Mouse (Mus musculus): ENCODE measurements around the gene Kcnq1. TPM values are rescaled to one million over a fixed set of nuclear protein-coding genes. Genes with fewer than 3 reads are reported as not detected.

The Kcnq1 gene
- polyA plus RNA-seq, 1 experiment from 2014 or later = 17.8 TPM

DNA sequence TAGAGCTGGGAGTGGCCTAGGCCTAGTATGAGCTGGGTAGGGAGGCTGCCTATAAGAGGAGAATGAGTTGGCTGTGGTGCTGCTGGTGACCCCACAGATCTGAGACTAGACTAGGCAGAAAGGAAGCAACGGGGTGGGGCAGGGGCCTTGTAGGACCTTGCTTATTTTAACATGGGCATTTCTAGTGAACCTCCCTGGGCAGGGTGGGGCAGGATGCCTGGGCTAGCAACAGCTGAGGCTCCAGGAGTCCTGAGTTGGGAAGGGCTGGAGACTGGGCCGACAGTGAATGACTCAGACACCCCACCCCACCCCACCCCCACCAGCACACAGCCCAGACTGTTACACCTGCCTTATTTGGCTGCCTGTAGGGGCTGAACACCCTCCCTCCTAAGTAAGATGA lies 43.5 kb upstream of the Kcnq1 start:
- Histone ChIP-seq H3K36me3 (ENCODE audit: control insufficient read depth, insufficient read depth, low read length) (peaks cover 32% of the 10 kb centered on the region), H3K9me3 (ENCODE audit: control insufficient read depth, low read length) (no peaks in the 10 kb centered on the region), H3K27me3 (ENCODE audit: control insufficient read depth, insufficient read depth, low read length) (no peaks in the 10 kb centered on the region), H3K4me3 (ENCODE audit: low read depth, low read length) (no peak overlapping the region), H3K4me2 (replicated peaks; ENCODE audit: low read depth) (no peak overlapping the region), H3K9ac (ENCODE audit: low read length) (no peak overlapping the region), H3K4me1 (replicated peaks; ENCODE audit: control insufficient read depth, insufficient read depth) (peaks cover 13% of the 10 kb centered on the region), H3K27ac (replicated peaks) (0 out of 2 replicates have a peak overlapping the region, but pooled peaks have one; percentile 13)
- peak; percentile 70 for ATAC-seq (ENCODE audit: low FRiP score, low TSS enrichment)
- WGBS = 28% methylated on average over 2 of the region's 2 CpGs
- peak; percentile 56 for DNase-seq (ENCODE audit: low spot score)
- TF ChIP-seq EP300 (optimal IDR thresholded peaks at IDR 0.05) (no peak), CTCF (IDR thresholded peaks at IDR 0.05; ENCODE audit: low read depth) (no peak)

DNA sequence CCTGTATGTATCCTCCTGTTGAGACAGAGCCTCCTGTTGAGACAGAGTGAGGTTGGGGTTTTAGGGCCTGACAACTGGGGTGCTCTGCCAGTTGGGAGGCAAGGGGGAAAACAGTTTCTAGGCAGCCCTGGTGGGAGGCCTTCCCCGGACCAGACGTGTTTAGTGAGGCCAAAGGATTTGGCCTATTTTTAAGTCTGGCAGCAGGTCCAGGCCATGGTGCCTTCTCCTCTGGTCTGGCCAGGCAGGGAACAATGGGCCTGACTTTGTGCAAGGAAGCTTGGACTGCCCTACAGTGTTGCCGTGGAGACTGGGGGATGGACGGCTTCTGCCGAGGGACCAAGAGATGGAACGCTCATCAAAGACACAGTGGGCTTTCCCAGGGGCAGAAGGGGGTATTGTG lies 41.9 kb upstream of the Kcnq1 start:
- no peaks in the 10 kb centered on the region for H3K4me1 ChIP-seq (replicated peaks; ENCODE audit: control insufficient read depth, insufficient read depth)
- H3K4me2 ChIP-seq (replicated peaks; ENCODE audit: low read depth) = no peak overlapping the region
- DNase-seq (ENCODE audit: low spot score) (no peak), ATAC-seq (ENCODE audit: low FRiP score, low TSS enrichment) (no peak)
- WGBS = 78% methylated on average over 6 of the region's 6 CpGs
- no peaks in the 10 kb centered on the region for H3K9me3 ChIP-seq (ENCODE audit: control insufficient read depth, low read length)
- H3K36me3 ChIP-seq (ENCODE audit: control insufficient read depth, insufficient read depth, low read length) = peaks cover 39% of the 10 kb centered on the region
- H3K27me3 ChIP-seq (ENCODE audit: control insufficient read depth, insufficient read depth, low read length) = no peaks in the 10 kb centered on the region
- H3K9ac ChIP-seq (ENCODE audit: low read length) = no peak overlapping the region
- no peak overlapping the region for H3K4me3 ChIP-seq (ENCODE audit: low read depth, low read length)
- no peak overlapping the region for H3K27ac ChIP-seq (replicated peaks)
- no peak for TF ChIP-seq EP300 (optimal IDR thresholded peaks at IDR 0.05)
- TF ChIP-seq CTCF (IDR thresholded peaks at IDR 0.05; ENCODE audit: low read depth) = no peak

DNA sequence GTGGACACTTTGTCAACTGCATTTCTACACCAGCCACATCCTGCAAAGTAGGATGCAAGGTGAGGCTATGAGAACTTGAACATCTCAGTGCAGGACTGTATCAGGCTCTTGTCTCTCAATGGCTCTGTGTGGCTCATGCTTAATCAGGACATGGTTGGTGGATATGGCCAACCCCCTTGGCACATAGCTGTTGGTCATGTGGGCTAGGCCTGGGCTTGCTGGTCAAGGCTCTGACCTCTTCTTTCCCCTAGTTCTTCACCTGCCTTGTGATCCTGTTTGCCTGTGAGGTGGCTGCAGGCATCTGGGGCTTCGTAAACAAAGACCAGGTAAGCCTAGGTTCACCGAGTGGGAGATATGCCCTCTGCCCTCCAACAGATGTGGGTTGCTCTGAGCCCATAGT lies 40.5 kb upstream of the Kcnq1 start:
- ATAC-seq (ENCODE audit: low FRiP score, low TSS enrichment) (no peak), DNase-seq (ENCODE audit: low spot score) (no peak)
- H3K36me3 ChIP-seq (ENCODE audit: control insufficient read depth, insufficient read depth, low read length) = peaks cover 39% of the 10 kb centered on the region
- no peak overlapping the region for H3K4me2 ChIP-seq (replicated peaks; ENCODE audit: low read depth)
- no peak overlapping the region for H3K9ac ChIP-seq (ENCODE audit: low read length)
- TF ChIP-seq CTCF (IDR thresholded peaks at IDR 0.05; ENCODE audit: low read depth) (no peak), EP300 (optimal IDR thresholded peaks at IDR 0.05) (no peak)
- 83% methylated on average over 2 of the region's 2 CpGs for WGBS
- no peak overlapping the region for H3K27ac ChIP-seq (replicated peaks)
- peaks cover 6% of the 10 kb centered on the region; the same call in 1 of the 2 replicates for H3K4me1 ChIP-seq (replicated peaks; ENCODE audit: control insufficient read depth, insufficient read depth)
- no peak overlapping the region for H3K4me3 ChIP-seq (ENCODE audit: low read depth, low read length)
- H3K9me3 ChIP-seq (ENCODE audit: control insufficient read depth, low read length) = no peaks in the 10 kb centered on the region
- H3K27me3 ChIP-seq (ENCODE audit: control insufficient read depth, insufficient read depth, low read length) = no peaks in the 10 kb centered on the region

DNA sequence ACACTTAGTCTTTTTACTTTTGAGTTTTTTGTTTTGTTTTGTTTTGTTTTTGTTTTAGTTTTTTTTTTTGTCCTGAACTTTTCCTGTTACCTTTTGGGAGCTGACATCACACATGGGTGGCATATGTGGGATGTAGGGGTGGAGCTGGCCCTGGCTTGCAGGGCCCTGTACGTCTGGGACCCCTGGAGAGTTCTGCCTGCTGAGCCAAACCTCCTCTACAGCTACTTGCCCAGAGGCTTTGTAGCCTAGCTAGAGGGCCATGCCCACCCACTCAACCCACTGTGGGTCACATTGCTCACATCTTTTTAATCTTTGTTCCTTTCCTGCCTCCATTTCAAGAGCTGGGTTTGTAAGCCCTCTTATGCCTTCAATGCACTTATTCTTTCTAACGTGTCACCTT lies 38.7 kb upstream of the Kcnq1 start:
- Histone ChIP-seq H3K27ac (replicated peaks) (peak overlapping the region; percentile 96; the same call in 1 of the 2 replicates), H3K4me1 (replicated peaks; ENCODE audit: control insufficient read depth, insufficient read depth) (peaks cover 6% of the 10 kb centered on the region; the same call in 1 of the 2 replicates), H3K4me2 (replicated peaks; ENCODE audit: low read depth) (no peak overlapping the region), H3K9ac (ENCODE audit: low read length) (no peak overlapping the region), H3K27me3 (ENCODE audit: control insufficient read depth, insufficient read depth, low read length) (no peaks in the 10 kb centered on the region), H3K4me3 (ENCODE audit: low read depth, low read length) (no peak overlapping the region), H3K36me3 (ENCODE audit: control insufficient read depth, insufficient read depth, low read length) (peaks cover 37% of the 10 kb centered on the region), H3K9me3 (ENCODE audit: control insufficient read depth, low read length) (no peaks in the 10 kb centered on the region)
- ATAC-seq (ENCODE audit: low FRiP score, low TSS enrichment) (no peak), DNase-seq (ENCODE audit: low spot score) (no peak)
- 54% methylated on average over 2 of the region's 2 CpGs for WGBS
- TF ChIP-seq EP300 (optimal IDR thresholded peaks at IDR 0.05) = no peak
- no peak for TF ChIP-seq CTCF (IDR thresholded peaks at IDR 0.05; ENCODE audit: low read depth)

DNA sequence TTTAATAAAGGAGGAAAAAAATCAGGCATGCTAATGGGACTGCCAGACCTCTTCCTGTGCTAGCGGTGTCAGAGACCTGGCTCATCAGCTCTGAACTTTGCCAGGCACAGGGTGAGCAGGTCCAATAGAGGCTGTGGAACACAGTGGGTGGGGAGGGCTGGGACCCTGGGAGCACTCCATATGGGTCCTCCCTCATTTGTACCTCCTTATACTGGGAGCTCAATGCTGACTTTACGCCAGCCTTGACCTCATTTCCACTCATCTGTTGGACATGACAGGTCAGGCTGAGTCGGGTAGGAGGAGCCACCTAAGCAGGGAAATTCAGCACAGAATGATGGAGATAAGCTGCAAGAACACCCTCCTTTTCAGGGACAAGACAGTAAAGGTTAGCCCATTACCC lies 38.3 kb upstream of the Kcnq1 start:
- peaks cover 35% of the 10 kb centered on the region for H3K36me3 ChIP-seq (ENCODE audit: control insufficient read depth, insufficient read depth, low read length)
- H3K27me3 ChIP-seq (ENCODE audit: control insufficient read depth, insufficient read depth, low read length) = no peaks in the 10 kb centered on the region
- no peak for DNase-seq (ENCODE audit: low spot score)

DNA sequence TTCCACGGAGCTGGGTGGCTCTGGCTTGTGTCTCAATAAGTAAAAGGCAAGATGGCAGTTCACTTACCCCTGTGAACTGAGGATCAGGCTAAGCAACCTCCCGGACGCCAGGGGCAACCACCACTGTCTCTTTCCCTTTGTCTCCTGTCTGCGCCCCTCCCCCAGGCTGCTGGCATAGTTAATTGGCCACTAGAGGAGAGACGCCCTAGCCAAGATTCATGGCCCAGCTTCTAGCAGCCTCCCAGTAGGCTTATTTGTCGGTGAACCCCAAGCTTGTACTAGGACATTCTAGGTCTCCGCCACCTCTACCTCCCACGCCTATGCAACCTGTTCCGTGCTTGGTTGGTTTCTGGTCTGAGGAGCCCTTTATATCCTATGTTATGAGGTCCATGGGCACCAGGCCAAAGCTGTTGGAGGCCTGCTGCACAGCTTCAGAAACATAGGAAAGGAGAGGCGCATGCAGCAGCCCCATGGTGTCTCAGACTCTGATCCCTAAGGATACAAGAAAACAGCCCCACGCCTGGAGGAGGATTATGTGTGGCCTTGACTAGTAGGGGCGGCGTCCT lies 37.8 kb upstream of the Kcnq1 start:
- no peaks in the 10 kb centered on the region for H3K27me3 ChIP-seq (ENCODE audit: control insufficient read depth, insufficient read depth, low read length)
- 49% methylated on average over 13 of the region's 13 CpGs for WGBS
- peak overlapping the region; percentile 20; the same call in 1 of the 2 replicates for H3K4me3 ChIP-seq (ENCODE audit: low read depth, low read length)
- H3K27ac ChIP-seq (replicated peaks) = peak overlapping the region; percentile 96
- TF ChIP-seq EP300 (optimal IDR thresholded peaks at IDR 0.05) = no peak
- no peak for TF ChIP-seq CTCF (IDR thresholded peaks at IDR 0.05; ENCODE audit: low read depth)
- peak overlapping the region; percentile 47 for H3K4me2 ChIP-seq (replicated peaks; ENCODE audit: low read depth)
- peak overlapping the region; percentile 48; the same call in 1 of the 2 replicates for H3K9ac ChIP-seq (ENCODE audit: low read length)
- no peaks in the 10 kb centered on the region for H3K9me3 ChIP-seq (ENCODE audit: control insufficient read depth, low read length)
- peaks cover 35% of the 10 kb centered on the region for H3K36me3 ChIP-seq (ENCODE audit: control insufficient read depth, insufficient read depth, low read length)
- DNase-seq (ENCODE audit: low spot score) (no peak), ATAC-seq (ENCODE audit: low FRiP score, low TSS enrichment) (peak; percentile 1; the same call in 1 of the 2 replicates)
- peaks cover 6% of the 10 kb centered on the region; the same call in 1 of the 2 replicates for H3K4me1 ChIP-seq (replicated peaks; ENCODE audit: control insufficient read depth, insufficient read depth)

More for the DNA sequence above, 38.3 kb upstream of the Kcnq1 start:
- H3K9ac ChIP-seq (ENCODE audit: low read length) = no peak overlapping the region
- H3K4me2 ChIP-seq (replicated peaks; ENCODE audit: low read depth) = no peak overlapping the region
- ATAC-seq (ENCODE audit: low FRiP score, low TSS enrichment) = no peak
- H3K27ac ChIP-seq (replicated peaks) = peak overlapping the region; percentile 96
- peaks cover 6% of the 10 kb centered on the region; the same call in 1 of the 2 replicates for H3K4me1 ChIP-seq (replicated peaks; ENCODE audit: control insufficient read depth, insufficient read depth)
- WGBS = 65% methylated on average over 3 of the region's 3 CpGs
- no peak overlapping the region for H3K4me3 ChIP-seq (ENCODE audit: low read depth, low read length)
- TF ChIP-seq CTCF (IDR thresholded peaks at IDR 0.05; ENCODE audit: low read depth) = no peak
- no peak for TF ChIP-seq EP300 (optimal IDR thresholded peaks at IDR 0.05)
- no peaks in the 10 kb centered on the region for H3K9me3 ChIP-seq (ENCODE audit: control insufficient read depth, low read length)
